Mouse (Mus musculus) CH12.LX (cell line): ENCODE results near the gene Mms22l. TPM values are rescaled to one million over a fixed set of nuclear protein-coding genes. Genes with fewer than 3 reads are reported as not detected.

ENCODE experiments used
- DNase-seq: peaks from one replicate; pipeline ENCODE4 v3.0.0-alpha.2; 2013; ENCODE audit errors: extremely low read depth
- H3K27ac ChIP-seq: 2 replicates; pipeline ENCODE4 v1.5.1; 2012; ENCODE audit warnings: low read depth, mild to moderate bottlenecking, control low read depth, moderate library complexity; ENCODE audit not compliant: insufficient read depth
- H3K27me3 ChIP-seq: replicated peaks from 2 replicates; pipeline ENCODE3; 2012; ENCODE audit warnings: inconsistent platforms
- H3K36me3 ChIP-seq, 2 experiments: replicated peaks in 1 of 2; 2 replicates each; pipeline versions ENCODE3 to v1.6.1; 2012; ENCODE audit warnings: inconsistent platforms in 1 of 2, low read length in 1 of 2, mild to moderate bottlenecking in 1 of 2, mixed read lengths in 1 of 2, moderate library complexity in 1 of 2; ENCODE audit not compliant: control insufficient read depth in 1 of 2, insufficient read depth in 1 of 2
- H3K4me1 ChIP-seq, 2 experiments: 2 replicates each; pipeline ENCODE4 v1.6.1; 2012; ENCODE audit warnings: inconsistent platforms in 1 of 2, moderate library complexity in 1 of 2; ENCODE audit not compliant: insufficient read depth in 2 of 2, control insufficient read depth in 1 of 2
- H3K4me2 ChIP-seq: 2 replicates; pipeline ENCODE4 v1.6.1; 2012; ENCODE audit warnings: low read depth, mild to moderate bottlenecking, control low read depth; ENCODE audit not compliant: poor library complexity, insufficient read depth, severe bottlenecking
- H3K4me3 ChIP-seq, 3 experiments: fragments of 150-350 bp in 1 of 3; sonication (generic) in 1 of 3; replicated peaks in 1 of 3; 2 replicates each; pipeline versions ENCODE3 to v1.5.1; 2011 to 2012; ENCODE audit warnings: low read depth in 2 of 3, low read length in 2 of 3, mild to moderate bottlenecking in 2 of 3, moderate library complexity in 2 of 3, control low read depth in 1 of 3, improper control_type of control experiment in 1 of 3, inconsistent platforms in 1 of 3, mixed read lengths in 1 of 3; ENCODE audit not compliant: poor library complexity in 1 of 3
- H3K79me2 ChIP-seq: replicated peaks from 2 replicates; pipeline ENCODE4 v1.6.1; 2012; ENCODE audit warnings: mild to moderate bottlenecking, moderate library complexity; ENCODE audit not compliant: control insufficient read depth, poor library complexity, insufficient read depth, severe bottlenecking; ENCODE audit errors: extremely low read depth
- H3K9ac ChIP-seq: 2 replicates; pipeline ENCODE4 v1.6.1; 2012; ENCODE audit warnings: low read depth, mild to moderate bottlenecking, control low read depth, moderate library complexity; ENCODE audit not compliant: insufficient read depth
- H3K9me3 ChIP-seq: replicated peaks from 2 replicates; pipeline ENCODE3; 2012; ENCODE audit warnings: low read length, inconsistent platforms, mixed read lengths
- BHLHE40 ChIP-seq: IDR thresholded peaks from 2 replicates; pipeline ENCODE4 v1.6.1; 2011; ENCODE audit warnings: mild to moderate bottlenecking, low read depth, low read length, improper control_type of control experiment
- CTCF ChIP-seq, 2 experiments: IDR thresholded peaks in 1 of 2; conservative IDR thresholded peaks in 1 of 2; 2 replicates each; pipeline ENCODE4 v1.5.1; 2011 to 2012; ENCODE audit warnings: low read depth in 2 of 2, low read length in 2 of 2, improper control_type of control experiment in 1 of 2, inconsistent platforms in 1 of 2, mild to moderate bottlenecking in 1 of 2, moderate library complexity in 1 of 2
- EP300 ChIP-seq: IDR thresholded peaks from 2 replicates; pipeline ENCODE4 v1.6.1; 2011; ENCODE audit warnings: low read length, improper control_type of control experiment
- GABPA ChIP-seq: IDR thresholded peaks from 2 replicates; pipeline ENCODE4 v1.6.1; 2012; ENCODE audit warnings: low read depth, low read length, improper control_type of control experiment, inconsistent platforms; ENCODE audit not compliant: insufficient replicate concordance
- JUND ChIP-seq: conservative IDR thresholded peaks from 2 replicates; pipeline ENCODE4 v1.6.1; 2011; ENCODE audit warnings: low read depth, low read length, improper control_type of control experiment
- KAT2A ChIP-seq: IDR thresholded peaks from 2 replicates; pipeline ENCODE4 v1.6.1; 2012; ENCODE audit warnings: low read length, improper control_type of control experiment, inconsistent platforms; ENCODE audit not compliant: insufficient replicate concordance
- MAFK ChIP-seq: IDR thresholded peaks from 2 replicates; pipeline ENCODE4 v1.6.1; 2011; ENCODE audit warnings: low read length, improper control_type of control experiment; ENCODE audit not compliant: insufficient replicate concordance
- MAX ChIP-seq: IDR thresholded peaks from 2 replicates; pipeline ENCODE4 v1.6.1; 2011; ENCODE audit warnings: low read length, improper control_type of control experiment
- MAZ ChIP-seq: IDR thresholded peaks from 2 replicates; pipeline ENCODE4 v1.6.1; 2012; ENCODE audit warnings: low read depth, mild to moderate bottlenecking, inconsistent platforms, low read length, improper control_type of control experiment, moderate library complexity
- MXI1 ChIP-seq: IDR thresholded peaks from 2 replicates; pipeline ENCODE4 v1.6.1; 2011; ENCODE audit warnings: mild to moderate bottlenecking, low read depth, low read length, improper control_type of control experiment
- MYC ChIP-seq: IDR thresholded peaks from 2 replicates; pipeline ENCODE4 v1.6.1; 2011; ENCODE audit warnings: low read depth, mild to moderate bottlenecking, improper control_type of control experiment, low read length
- POLR2AphosphoS2 ChIP-seq: IDR thresholded peaks from 2 replicates; pipeline ENCODE4 v1.6.1; 2011; ENCODE audit warnings: low read depth, low read length, improper control_type of control experiment
- RCOR1 ChIP-seq: conservative IDR thresholded peaks from 2 replicates; pipeline ENCODE4 v1.6.1; 2012; ENCODE audit warnings: low read depth, mild to moderate bottlenecking, inconsistent platforms, low read length, improper control_type of control experiment
- SIN3A ChIP-seq: IDR thresholded peaks from 2 replicates; pipeline ENCODE4 v1.6.1; 2012; ENCODE audit warnings: low read length, improper control_type of control experiment, inconsistent platforms
- TBP ChIP-seq: conservative IDR thresholded peaks from 2 replicates; pipeline ENCODE4 v1.6.1; 2011; ENCODE audit warnings: low read depth, low read length, improper control_type of control experiment
- USF1 ChIP-seq: IDR thresholded peaks from 2 replicates; pipeline ENCODE4 v1.6.1; 2014; ENCODE audit warnings: low read depth, mild to moderate bottlenecking, inconsistent platforms, low read length, improper control_type of control experiment
- ZC3H11A ChIP-seq: IDR thresholded peaks from 2 replicates; pipeline ENCODE4 v1.6.1; 2012; ENCODE audit warnings: low read depth, mild to moderate bottlenecking, inconsistent platforms, low read length, improper control_type of control experiment
- ZKSCAN1 ChIP-seq: IDR thresholded peaks from 2 replicates; pipeline ENCODE4 v1.6.1; 2012; ENCODE audit warnings: low read depth, inconsistent platforms, low read length, improper control_type of control experiment, borderline replicate concordance
- dilution Hi-C: fragments of 300-500 bp; cut with MboI; formaldehyde crosslinking; loops from 2 replicates; pipeline ENCODE4 v1.14.3; 2020; ENCODE audit warnings: low sequenced_read_pairs; ENCODE audit not compliant: extremely low pct_unique_long_range_greater_than_20kb, extremely low pct_ligation_motif_present
- in situ Hi-C: fragments of 300-500 bp; cut with MboI; formaldehyde crosslinking; loops from 3 replicates; pipeline ENCODE4 v1.14.3; 2019; ENCODE audit warnings: low sequenced_read_pairs, low pct_ligation_motif_present, low pct_unique_long_range_greater_than_20kb, mixed read lengths
- polyA plus RNA-seq: library from polyadenylated mRNA; unstranded; fragments of >175 nt; gene quantifications from 2 replicates; pipeline ENCODE4 v1.2.1, GENCODE M21; 2012; ENCODE audit warnings: low read depth; ENCODE audit not compliant: insufficient read length
- total RNA-seq, 2 experiments: library from RNA; depleted of rRNA; stranded (reverse); fragments of 300-350 nt in 1 of 2; fragments of >200 nt in 1 of 2; gene quantifications; 2 replicates each; pipeline ENCODE4 v1.2.3; 2012 to 2014

Mms22l gene
- total and polyA plus RNA-seq, 3 experiments, result 39.3 to 77.6 (median 43.4) TPM

DNA sequence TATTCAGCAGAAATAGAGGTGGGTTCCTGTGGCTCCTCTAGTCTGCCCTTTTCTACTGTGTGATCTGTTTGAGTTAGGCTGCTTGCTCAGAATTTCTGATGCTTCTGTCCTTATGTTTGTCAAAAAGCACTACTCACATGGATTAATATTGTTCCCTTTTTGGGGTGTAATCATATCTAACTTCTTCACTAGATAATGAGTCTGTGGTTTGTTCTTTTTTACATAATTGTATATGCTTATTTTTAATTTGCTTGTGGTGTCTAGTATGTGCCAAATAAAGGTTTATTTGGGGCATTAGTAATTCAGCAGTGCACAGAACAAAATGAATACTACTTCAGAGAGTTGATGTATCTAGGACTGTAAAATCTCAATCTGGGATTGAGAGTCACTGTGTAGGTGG, 98.6 kb downstream of the Mms22l start:
- Histone ChIP-seq H3K9me3 (no peaks in the 10 kb centered on the region), H3K9ac (no peak overlapping the region), H3K79me2 (no peaks in the 10 kb centered on the region), H3K36me3 (peaks cover 22 to 67% of the 10 kb centered on the region in 2 experiments), H3K27ac (no peak overlapping the region), H3K27me3 (no peaks in the 10 kb centered on the region), H3K4me1 (peaks cover 0 to 10% of the 10 kb centered on the region in 2 experiments; a peak in 1 of 4 replicates), H3K4me3 (no peak overlapping the region), H3K4me2 (no peak overlapping the region)
- TF ChIP-seq JUND, result no peak
- TF ChIP-seq MAFK, result no peak
- no peak for TF ChIP-seq CTCF (conservative IDR thresholded peaks at IDR 0.05 in 1 of 2, IDR thresholded peaks at IDR 0.05 in 1 of 2; ENCODE audit: low read depth in 2 of 2, low read length in 2 of 2)
- TF ChIP-seq MAZ, result no peak
- TF ChIP-seq USF1, result no peak
- dilution Hi-C loops, result no loop called here
- DNase-seq, result no peak
- in situ Hi-C loops, result loop anchor here (25.0 kb wide), 1 partner anchor 308 kb away; no protein-coding TSS in a partner anchor

- Histone ChIP-seq H3K4me1 (peaks cover 0 to 10% of the 10 kb centered on the region in 2 experiments; a peak in 1 of 4 replicates), H3K36me3 (peaks cover 35 to 74% of the 10 kb centered on the region in 2 experiments), H3K9ac (no peak overlapping the region), H3K27me3 (no peaks in the 10 kb centered on the region), H3K27ac (no peak overlapping the region), H3K4me3 (no peak overlapping the region), H3K79me2 (no peaks in the 10 kb centered on the region), H3K4me2 (no peak overlapping the region), H3K9me3 (no peaks in the 10 kb centered on the region)
- dilution Hi-C loops, result no loop called here
- no peak for DNase-seq
- 0 out of 4 replicates have a peak, but pooled peaks of 1 of the 2 experiments have one; percentile 6 for TF ChIP-seq CTCF (conservative IDR thresholded peaks at IDR 0.05 in 1 of 2, IDR thresholded peaks at IDR 0.05 in 1 of 2; ENCODE audit: low read depth in 2 of 2, low read length in 2 of 2)
- TF ChIP-seq KAT2A, result no peak
- in situ Hi-C loops, result loop anchor here (25.0 kb wide), 1 partner anchor 310 kb away; no protein-coding TSS in a partner anchor
These were observed 100.8 kb downstream of the Mms22l start for GRCm38 (mm10) chr4:24596942-24597611.

- H3K4me3 ChIP-seq, result no peak overlapping the region
- peaks cover 0 to 10% of the 10 kb centered on the region in 2 experiments; a peak in 1 of 4 replicates for H3K4me1 ChIP-seq
- H3K9ac ChIP-seq, result no peak overlapping the region
- in situ Hi-C loops, result loop anchor here (25.0 kb wide), 1 partner anchor 311 kb away; no protein-coding TSS in a partner anchor
- no peak overlapping the region for H3K4me2 ChIP-seq
- H3K9me3 ChIP-seq, result no peaks in the 10 kb centered on the region
- H3K36me3 ChIP-seq, result peaks cover 36 to 76% of the 10 kb centered on the region in 2 experiments
- DNase-seq, result no peak
- no peaks in the 10 kb centered on the region for H3K27me3 ChIP-seq
- H3K79me2 ChIP-seq, result no peaks in the 10 kb centered on the region
- no peak for TF ChIP-seq MYC
- TF ChIP-seq POLR2AphosphoS2, result no peak
- TF ChIP-seq SIN3A, result no peak
- no peak for TF ChIP-seq KAT2A
- no peak for TF ChIP-seq BHLHE40
- TF ChIP-seq USF1, result no peak
- no peak for TF ChIP-seq ZC3H11A
- no peak for TF ChIP-seq MXI1
- TF ChIP-seq GABPA, result no peak
- no peak for TF ChIP-seq EP300
- no peak for TF ChIP-seq TBP
- no peak for TF ChIP-seq RCOR1
- TF ChIP-seq ZKSCAN1, result no peak
- TF ChIP-seq MAX, result no peak
- H3K27ac ChIP-seq, result no peak overlapping the region
- dilution Hi-C loops, result no loop called here
These were observed 102.4 kb downstream of the Mms22l start for GRCm38 (mm10) chr4:24598637-24599036.
